Mouse (Mus musculus) CD4-positive, CD25-positive, alpha-beta regulatory T cell, adult 4 months (primary cell): ENCODE data around the gene Anp32b. TPM values are rescaled to one million over a fixed set of nuclear protein-coding genes. Genes with fewer than 3 reads are reported as not detected.
A peak's percentile ranks its signal among the peaks of the same experiment; 100 is the strongest.

Source experiments
- ATAC-seq: one replicate; pipeline ENCODE4 v1.8.0; 2017
- polyA plus RNA-seq, 2 experiments: library from polyadenylated mRNA; unstranded; fragments of 100-300 nt; shearing (Covaris generic); gene quantifications; one replicate each; pipeline ENCODE4 v1.2.1; 2017

The Anp32b gene
- polyA plus RNA-seq, 2 experiments from 2014 or later = 36.6 to 47.9 TPM

DNA sequence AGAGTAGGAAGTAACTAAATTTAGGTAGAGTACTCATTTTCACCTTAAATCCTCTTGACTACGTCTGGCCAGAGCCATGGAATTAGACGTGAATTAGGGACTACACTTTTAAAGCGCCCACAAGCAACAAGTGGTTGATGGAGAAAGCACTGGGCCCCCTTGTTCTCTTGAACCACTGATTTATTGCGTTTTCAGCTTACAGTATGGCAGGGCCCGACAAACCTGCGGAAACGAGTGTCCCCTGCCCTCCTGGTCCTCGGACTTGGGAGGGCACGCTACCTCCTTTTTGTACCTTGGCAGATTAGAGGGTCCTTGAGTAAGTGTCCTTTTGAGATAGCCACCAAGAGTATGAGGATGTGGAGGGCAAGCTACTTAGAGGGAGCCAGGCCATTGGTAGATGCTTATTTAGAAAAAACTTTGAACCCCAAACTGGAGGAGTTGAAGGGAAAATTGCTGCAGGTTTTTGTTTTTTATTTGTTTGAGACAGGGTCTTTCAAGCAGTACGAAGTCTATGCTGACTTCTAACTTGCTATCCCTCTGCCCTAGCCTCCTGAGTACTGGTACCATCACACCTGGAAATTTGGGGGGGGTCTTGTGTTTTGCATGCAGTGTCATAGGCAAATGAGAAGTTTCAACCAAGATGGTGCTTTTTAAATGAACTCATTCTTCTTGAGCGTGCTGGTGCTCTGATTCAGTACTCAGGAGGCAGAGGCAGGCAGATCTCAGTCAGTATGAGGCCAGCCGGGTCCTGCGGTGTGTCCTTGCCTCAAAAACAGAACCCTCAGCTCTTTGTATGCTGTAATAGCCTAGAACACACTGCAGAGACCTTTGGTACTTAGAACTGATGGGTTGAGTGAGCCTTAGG is 2.4 kb downstream of the Anp32b start:
- ATAC-seq = no peak

DNA sequence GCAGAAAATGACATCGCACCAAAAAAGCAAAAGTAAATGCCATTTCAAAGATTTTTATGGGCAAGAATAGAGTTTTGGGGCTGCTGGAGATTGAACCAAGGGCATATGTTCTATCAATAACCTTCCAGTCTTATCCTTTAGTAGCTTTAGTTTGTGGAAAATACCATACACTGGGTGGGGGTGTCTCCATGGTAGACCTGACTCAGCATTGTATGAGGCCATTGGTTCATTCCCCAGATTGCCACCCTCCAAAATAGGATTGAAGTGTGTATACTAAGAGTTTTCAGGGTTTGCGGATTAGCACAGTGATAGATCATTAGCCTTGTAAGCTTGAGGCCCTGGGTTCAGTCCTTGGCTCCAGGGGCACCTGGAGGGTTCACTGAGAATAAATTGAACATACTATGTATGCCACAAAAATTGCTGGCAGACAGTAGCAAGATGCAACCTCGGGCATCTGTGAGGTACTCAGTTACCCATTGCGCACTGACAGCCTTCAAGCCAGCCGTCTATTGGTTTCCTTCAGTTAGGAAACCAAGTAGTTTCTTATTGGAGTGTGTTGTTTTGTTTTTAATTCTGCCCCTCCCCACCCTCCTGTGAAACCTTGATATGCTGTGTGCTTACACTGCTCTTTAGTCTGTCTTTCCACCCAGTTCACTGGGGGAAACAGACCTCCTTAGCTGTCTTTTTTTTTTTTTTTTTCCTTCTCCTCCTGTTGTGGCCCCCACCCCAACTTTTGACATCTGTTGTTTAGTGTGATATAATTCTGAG is 3.6 kb downstream of the Anp32b start:
- ATAC-seq = peak; percentile 10

DNA sequence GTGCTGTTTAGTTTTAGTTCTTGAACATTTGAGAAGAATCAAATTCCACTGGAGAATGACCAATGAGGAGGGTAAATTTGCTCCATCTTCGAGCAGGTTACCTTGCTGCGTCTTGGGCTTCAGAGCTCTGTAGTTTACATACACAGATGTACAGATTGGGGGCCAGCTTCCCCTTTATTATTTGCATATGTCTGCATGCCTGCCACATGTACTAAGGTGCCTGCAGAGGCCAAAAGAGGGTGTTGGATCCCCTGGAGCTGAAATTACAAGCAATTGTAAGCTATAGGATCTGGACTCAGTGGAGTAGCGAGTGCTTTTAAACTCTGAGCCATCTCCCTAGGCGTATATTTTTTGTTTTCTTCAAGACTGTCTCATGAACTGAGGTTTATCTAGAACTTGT is 6.1 kb downstream of the Anp32b start:
- ATAC-seq = no peak

DNA sequence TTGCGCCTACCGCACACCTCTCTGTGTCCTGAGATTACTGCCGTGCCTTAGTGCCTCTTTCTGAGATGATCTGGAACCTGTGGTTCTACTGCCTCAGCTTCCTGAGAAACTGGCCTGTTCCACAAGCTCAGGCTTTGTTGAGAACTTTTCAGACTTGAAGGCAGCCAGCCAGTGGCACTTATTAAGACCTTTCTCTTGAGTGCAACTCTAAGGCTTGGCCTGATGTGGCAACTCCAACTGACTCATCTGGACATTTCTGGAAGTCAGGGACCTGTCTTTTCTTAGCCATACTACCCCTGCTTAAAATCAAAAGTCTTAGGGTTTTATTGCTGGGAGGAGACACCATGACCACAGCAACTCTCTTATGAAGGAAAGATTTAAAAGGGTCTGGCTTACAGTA is 6.5 kb downstream of the Anp32b start:
- ATAC-seq = no peak

DNA sequence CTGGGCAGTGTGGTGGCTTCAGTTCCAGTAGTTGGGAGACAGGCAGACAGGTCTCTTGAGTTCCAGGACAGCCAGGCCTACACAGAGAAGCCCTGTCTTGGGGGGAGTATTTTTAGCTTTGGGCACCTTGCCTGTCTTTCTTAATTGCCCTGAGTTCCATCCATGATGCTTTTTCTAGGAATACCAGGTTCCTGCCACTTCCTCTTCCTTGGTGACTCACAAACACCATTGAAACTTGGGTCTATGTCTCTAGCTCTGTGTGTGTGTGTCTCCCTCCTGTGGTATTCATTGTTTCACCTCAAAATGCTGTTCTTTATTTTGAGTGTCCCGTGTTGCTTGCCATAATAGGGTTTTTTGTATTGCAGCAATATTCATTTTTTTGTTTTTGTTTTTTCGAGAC is 7.7 kb downstream of the Anp32b start:
- no peak for ATAC-seq

DNA sequence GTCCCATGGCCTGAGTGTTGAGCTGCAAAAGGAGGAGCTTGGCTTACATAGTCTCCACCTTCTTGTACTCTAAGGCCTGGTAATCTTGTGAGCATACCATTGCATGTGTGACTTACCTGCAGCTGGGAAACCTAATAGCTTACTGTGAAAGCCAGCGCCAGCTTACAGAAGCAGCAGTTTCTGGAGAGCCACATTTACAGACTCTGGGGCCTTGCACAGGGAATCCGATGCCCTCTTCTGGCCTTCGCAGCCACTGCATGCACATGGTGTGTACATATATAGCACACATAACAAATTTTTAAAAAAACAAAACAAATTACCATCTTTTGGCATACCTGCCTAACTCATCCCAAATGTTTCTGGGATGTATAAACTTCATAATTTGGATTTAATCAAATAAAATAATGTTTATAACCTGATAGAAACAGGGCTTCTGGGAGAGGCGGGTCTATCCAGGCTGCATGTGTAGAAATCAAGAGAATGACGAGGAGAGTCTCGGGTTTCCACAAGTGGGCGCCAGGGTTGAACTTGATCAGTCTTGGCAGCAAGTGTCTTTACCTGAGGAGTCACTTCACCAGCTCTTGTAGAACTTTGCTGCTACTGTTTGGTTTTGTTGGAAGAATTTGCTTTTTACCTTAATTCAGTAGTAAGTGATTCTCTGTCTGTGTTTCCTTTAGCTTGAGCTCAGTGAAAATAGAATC is 12.6 kb downstream of the Anp32b start:
- peak; percentile 60 for ATAC-seq

DNA sequence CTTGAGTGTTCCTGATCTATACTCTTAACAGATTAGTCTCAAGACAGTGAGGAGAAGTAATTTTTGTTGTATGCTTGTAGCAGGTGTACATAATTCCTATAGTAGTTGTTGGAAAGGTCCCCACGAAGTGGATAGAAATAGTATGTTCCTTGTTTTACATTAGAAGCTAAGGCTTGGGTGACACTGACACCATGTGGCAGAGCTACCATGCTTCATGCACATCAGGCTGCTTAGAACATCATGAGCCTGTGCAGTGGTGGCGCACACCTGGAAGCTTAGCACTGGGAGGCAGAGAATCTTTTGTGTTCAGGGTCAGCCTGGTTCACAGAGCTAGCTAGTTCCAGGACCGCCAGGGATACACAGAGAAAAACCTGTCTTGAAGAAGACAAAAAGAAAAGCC is 15.0 kb downstream of the Anp32b start:
- ATAC-seq = no peak

DNA sequence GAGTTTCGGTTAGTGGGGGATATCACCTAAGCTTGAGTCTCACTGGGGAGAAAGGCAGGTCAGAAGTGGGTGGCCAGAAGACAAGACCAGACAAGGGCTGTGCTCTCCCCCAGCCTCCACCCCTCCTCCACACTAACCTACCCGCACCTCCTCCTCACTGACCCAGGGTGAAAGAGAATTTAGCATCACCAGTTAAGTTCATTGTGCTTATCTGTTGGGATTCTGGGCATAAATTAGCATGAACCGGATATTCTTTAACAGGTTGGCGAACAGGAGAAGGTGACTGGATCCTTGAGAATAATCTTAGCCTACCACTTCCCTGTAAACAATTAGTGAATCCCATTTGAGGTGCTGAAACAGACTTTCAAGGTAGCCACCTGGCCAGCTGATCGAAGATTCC is 24.4 kb downstream of the Anp32b start:
- no peak for ATAC-seq

DNA sequence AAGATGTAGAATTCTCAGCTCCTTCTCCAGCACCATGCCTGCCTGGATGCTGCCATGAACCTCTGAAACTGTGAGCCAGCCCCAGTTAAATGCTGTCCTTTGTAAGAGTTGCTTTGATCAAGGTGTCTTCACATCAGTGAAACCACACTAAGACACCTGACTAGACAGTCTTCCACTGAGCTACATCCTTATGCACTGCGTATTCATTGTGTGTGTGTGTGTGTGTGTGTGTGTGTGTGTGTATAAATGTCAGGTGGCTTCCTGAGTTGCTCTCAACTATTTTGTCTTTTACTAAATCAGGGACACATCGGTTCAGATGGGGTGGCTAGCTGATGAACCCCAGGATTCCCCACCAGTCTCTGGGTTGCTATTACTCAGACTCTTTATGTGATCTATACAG is 28.4 kb downstream of the Anp32b start:
- ATAC-seq = peak; percentile 90

DNA sequence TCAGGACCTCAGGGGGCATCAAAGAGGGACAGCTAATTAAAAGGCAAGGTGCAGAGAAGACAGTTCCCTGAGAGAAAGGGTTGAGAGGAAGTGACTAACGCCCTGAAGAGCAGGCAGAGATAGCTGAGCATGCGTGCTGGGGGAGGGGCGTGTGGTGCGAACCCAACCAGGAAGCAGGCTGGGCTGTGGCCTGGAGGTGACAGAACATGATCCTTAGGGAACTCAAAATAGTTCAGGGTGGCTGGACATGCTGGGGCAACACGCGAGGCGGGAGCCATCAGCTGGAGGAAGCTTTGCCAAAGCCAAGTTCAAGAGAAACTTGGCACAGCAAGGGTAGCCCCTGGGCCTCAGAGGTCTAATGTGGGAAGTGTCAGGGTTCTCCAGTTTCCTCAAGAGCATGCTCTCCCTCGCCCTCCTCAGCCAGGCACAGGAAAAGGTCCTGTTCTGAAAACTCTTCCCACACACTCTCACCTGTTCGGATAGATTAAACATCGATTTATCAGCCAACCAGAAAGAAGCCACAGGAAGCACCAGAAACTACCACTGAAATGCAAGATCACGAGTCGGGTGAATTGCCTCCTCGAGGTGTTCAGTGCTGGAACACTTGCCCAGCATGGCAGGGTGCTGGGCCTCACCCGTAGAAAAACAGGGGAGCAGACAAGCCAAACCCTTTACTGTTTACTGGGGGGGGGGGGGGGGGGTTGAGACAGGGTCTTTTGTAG is 35.2 kb downstream of the Anp32b start:
- peak; percentile 74 for ATAC-seq

DNA sequence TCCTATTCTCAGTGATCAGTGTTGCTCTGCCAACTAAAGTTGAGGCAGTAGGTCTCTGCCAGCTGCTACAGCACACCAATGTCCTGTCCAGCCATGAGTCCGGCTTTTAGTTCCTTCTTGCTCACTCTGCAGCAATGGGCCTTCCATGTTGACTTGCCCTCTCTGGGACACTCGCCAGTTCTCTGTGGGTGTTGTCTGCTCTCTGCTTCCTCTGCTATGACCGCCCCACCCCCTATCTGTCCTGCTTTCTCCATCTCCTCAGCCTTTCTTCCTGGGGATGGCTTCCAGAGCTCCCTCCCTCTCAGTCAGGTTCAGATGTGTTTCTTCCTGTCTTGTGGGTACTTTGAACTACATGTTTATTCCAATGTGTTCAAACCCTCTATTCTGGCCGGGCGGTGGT is 36.6 kb downstream of the Anp32b start:
- ATAC-seq = no peak

DNA sequence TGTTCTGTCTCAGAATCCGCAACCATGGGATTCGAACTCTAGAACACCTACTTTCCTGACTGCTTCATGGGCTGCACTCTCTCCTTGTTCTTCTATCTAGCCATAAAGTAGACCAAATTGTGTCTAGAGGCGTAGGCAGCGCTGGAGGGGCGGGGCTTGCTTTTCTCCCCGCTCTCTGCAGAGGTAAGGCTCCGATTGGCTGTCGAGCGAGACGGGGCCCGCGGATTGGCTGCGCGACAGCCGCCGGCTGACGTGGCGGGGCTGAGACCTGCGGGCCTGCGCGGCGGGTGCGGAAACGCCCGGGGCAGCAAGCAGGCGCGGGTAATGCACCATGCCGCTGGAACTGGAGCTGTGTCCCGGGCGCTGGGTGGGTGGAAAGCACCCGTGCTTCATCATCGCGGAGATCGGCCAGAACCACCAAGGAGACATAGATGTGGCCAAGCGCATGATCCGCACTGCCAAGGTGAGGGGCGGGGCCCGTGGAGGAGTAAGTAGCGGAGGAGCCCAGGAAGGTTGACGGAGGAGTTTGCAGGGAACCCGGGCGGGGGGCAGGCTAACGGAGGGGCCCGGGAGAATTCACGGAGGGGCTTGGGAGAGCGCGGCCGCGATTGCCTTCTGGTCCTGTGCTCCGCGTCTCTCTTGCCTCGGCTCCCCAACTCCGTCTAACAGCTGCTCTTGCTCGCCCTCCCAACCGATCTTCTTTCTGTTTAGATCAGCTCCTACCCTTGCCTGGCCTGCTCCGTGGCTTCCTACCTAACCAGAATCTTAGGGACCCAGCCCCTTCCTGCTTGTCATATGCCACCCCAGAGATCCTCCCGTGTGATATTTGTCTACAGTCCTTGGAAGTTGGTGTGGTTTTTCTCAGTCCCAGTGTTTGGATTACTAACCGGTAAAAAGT is 38.6 kb downstream of the Anp32b start, which contains the start of gene Nans:
Gene Nans (plus strand): TSS at position 221 of the 898 bp plus-strand sequence.
- ATAC-seq = peak; percentile 89

DNA sequence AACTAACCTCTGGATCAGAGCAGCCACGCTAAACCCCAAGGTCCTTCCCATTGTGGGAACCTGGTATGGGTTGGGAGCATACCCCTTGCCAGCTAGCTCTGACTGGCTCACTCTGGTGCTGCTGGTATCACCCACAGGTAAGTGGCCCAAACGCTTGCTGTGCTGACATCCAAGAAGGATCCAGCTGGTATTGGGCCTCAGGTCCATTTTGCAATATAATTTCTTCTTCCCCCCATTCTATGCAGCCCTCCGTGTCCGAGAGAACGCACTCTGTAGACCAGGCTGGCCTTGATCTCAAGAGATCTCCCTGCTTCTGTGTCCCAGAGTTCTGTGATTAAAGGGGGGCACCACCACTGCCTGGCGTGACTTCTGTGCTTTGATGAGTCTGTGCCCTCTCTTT is 42.4 kb downstream of the Anp32b start:
- ATAC-seq = no peak

DNA sequence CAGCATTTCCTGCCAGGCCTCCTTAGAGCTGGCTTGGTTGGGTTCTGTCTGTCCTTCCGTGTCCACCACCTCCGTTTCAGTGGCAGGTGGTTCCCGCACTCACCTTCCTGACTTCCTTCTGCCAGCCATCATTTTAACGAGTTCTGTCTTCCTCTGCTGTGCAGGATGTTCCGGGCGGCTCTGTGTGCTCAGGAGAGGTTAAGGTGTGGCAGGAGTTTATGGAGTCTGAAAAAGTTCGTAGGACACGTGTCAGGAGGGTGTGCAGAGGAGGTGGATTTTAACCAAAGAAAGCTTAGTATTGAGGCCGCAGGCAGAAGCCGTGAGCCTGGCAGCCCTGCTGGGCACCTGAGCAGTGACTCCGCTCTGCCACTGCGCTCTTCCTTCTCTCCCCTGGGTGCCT is 44.8 kb downstream of the Anp32b start:
- no peak for ATAC-seq

DNA sequence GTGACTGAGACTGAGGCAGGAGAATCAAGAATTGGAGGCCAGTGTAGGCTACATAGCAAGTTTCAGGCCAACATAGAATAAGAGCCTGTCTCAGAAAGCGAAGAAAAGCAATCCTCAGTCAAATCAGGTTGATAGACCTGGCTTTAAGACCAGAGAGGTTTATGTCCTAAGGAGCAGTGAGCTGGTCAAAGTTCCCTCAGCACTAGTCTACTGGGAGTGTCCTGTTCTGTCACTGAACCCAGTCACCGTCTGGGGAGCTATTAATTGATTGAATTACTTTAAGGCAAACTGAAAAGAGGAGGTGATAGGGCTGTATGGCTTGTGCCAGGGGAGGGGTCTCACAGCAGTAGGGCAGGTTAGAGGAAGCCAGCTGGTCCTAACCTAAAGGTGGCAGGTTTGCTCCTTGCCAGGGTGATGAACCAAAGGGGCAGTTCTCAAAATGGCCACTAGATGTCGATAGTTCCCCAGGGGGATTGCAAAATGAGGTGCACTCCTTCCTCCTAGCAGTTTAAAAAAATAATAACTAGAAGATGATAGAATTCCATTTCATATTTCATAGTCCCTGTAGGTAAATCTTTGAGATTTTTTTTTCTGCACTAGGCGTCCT is 46.7 kb downstream of the Anp32b start:
- ATAC-seq = peak; percentile 84

DNA sequence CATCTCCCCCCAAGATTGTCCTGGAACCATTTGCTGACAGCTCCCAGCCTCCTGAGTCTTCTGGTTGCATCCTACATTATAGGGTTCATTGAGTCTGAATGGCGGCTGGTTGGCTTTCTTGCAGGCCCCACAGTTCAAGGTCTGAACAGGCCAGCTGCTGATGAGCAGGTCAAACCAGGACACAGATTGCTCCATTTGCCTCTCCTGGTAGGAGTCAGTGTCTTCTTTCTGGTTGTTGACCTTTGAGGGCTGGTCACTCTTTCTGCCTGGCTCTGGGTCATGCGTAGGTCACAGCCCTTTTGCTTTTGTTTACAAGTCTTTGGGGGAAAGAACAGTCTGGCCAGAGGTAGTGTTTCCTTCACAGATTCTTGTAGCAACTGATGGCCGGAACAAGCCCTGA is 47.8 kb downstream of the Anp32b start:
- ATAC-seq = no peak

DNA sequence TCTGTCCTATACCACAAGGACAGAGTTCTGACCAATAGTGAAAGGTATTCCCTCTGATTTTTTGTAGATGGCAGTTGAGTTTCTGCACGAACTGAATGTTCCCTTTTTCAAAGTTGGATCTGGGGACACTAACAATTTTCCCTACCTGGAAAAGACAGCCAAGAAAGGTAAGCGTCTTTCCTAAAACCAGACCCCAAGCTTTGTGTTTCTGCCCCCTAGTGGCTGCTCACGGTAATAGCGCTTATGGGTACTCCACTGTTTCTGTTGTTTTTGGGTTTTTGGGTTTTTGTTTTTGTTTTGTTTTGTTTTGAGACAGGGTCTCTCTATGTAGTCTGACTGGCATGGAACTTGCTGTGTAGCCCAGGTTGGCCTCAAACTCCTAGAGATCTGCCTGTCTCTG is 48.3 kb downstream of the Anp32b start:
- ATAC-seq = peak; percentile 21

DNA sequence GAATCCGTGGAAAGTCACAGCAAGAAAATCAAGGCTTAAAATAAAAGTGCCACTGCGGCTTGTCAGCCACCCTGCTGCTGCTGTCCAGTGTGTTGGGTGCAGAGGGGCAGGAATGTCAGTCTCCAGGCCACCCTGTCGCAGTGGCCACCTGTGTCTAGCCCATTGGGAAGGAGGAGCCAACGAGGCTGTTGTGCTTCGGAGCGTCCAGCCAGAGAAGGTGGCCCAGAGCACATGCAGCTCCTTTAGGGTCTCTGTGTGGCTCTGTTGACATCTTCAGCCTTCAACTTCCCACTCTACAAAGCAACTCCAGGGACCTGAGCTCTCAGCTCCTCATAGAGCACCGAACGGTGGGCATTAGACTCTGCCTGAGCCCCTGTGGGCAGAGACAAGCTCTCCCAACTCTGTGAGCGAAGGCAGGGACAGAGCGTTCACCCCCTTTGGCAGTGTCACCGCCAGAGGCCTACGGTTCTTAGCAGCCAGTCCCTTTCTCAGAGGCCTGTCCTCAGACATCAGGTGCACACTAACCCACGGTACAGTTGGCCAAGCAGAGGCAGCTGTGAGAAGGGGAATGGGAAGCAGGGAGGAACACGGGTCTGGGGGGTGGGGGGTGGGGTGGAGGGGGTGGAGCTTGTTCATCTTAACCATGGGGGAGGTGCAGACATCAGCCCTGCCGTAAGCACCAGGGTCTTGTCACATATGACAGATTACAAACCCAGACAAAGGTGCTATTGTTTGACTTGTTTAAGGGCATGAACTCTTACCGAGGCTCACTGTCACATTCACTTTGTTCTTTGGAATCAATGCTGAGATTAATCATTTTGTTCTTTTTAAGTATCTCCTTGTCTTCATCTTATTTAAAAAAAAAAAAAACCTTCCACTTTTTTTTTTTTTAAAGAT is 52.2 kb downstream of the Anp32b start:
- no peak for ATAC-seq

DNA sequence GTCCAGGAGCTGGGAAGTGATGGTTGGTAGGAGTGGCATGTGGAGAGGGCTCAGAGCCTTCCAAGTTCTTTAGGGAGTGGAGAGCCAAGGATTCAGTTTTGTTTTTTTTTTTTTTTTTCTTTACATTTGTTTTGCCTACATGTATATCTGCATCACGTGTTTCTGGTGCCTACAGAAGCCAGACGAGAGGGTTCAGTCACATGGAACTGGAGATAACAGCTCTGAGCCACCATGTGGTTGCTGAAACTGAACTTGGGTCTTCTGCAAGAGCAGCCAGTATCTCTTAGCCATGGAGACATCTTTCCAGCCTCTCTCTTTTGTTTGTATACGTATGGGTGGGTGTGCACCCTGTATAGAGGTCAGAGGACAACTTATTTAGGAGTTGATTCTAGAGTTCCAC is 53.2 kb downstream of the Anp32b start:
- ATAC-seq = no peak
